Mouse (Mus musculus): ENCODE measurements around the gene Ptbp3. TPM values are rescaled to one million over a fixed set of nuclear protein-coding genes. Genes with fewer than 3 reads are reported as not detected.

Ptbp3 gene
- total and polyA plus RNA-seq, 3 experiments: 13.2 to 27.0 (median 25.0) TPM

- Histone ChIP-seq H3K27me3 (ENCODE audit: control insufficient read depth, insufficient read depth, low read length) (no peaks in the 10 kb centered on the region), H3K36me3 (ENCODE audit: control insufficient read depth, insufficient read depth, low read length) (peaks cover 13% of the 10 kb centered on the region), H3K4me3 (peak overlapping the region; percentile 62), H3K27ac (peak overlapping the region; percentile 1; the same call in 1 of the 2 replicates), H3K79me2 (replicated peaks; ENCODE audit: control insufficient read depth, insufficient read depth, low read length) (no peaks in the 10 kb centered on the region; the same call in 1 of the 2 replicates), H3K4me1 (ENCODE audit: control insufficient read depth, insufficient read depth, low read length) (peaks cover 5% of the 10 kb centered on the region), H3K9ac (ENCODE audit: low read depth, low read length) (peak overlapping the region; percentile 45; the same call in 1 of the 2 replicates)
- WGBS: 24% methylated on average over 7 of the region's 7 CpGs
- intact Hi-C loops (cut with DNase I): loop anchor here (10.0 kb wide), 1 partner anchor 542 kb away; the partner anchor contains the start of gene Gm20503
- no peak for DNase-seq
- TF ChIP-seq CTCF (IDR thresholded peaks at IDR 0.05) (no peak), POLR2A (IDR thresholded peaks at IDR 0.05; ENCODE audit: insufficient read depth, low read depth, low read length) (no peak), EP300 (IDR thresholded peaks at IDR 0.05; ENCODE audit: insufficient read depth, low read depth, low read length) (no peak)
These were observed 2.7 kb downstream of the Ptbp3 start for GRCm38 (mm10) chr4:59546285-59547071.

GRCm38 (mm10) chr4:59544654-59545053 lies 4.5 kb downstream of the Ptbp3 start:
- no peak for TF ChIP-seq POLR2A (IDR thresholded peaks at IDR 0.05; ENCODE audit: insufficient read depth, low read depth, low read length)
- TF ChIP-seq EP300 (IDR thresholded peaks at IDR 0.05; ENCODE audit: insufficient read depth, low read depth, low read length): no peak
- TF ChIP-seq CTCF (IDR thresholded peaks at IDR 0.05): no peak
- no peak for DNase-seq
- Histone ChIP-seq H3K27ac (no peak overlapping the region), H3K4me3 (no peak overlapping the region), H3K36me3 (ENCODE audit: control insufficient read depth, insufficient read depth, low read length) (peaks cover 13% of the 10 kb centered on the region), H3K4me1 (ENCODE audit: control insufficient read depth, insufficient read depth, low read length) (peaks cover 5% of the 10 kb centered on the region), H3K79me2 (replicated peaks; ENCODE audit: control insufficient read depth, insufficient read depth, low read length) (no peaks in the 10 kb centered on the region; the same call in 1 of the 2 replicates), H3K9ac (ENCODE audit: low read depth, low read length) (no peak overlapping the region), H3K27me3 (ENCODE audit: control insufficient read depth, insufficient read depth, low read length) (no peaks in the 10 kb centered on the region)
- intact Hi-C loops (cut with DNase I): loop anchor here (10.0 kb wide), 1 partner anchor 540 kb away; the partner anchor contains the start of gene Gm20503
- 37% methylated on average over 2 of the region's 2 CpGs for WGBS

GRCm38 (mm10) chr4:59543006-59543405 lies 6.2 kb downstream of the Ptbp3 start:
- Histone ChIP-seq H3K4me3 (no peak overlapping the region), H3K9ac (ENCODE audit: low read depth, low read length) (no peak overlapping the region), H3K36me3 (ENCODE audit: control insufficient read depth, insufficient read depth, low read length) (peaks cover 17% of the 10 kb centered on the region), H3K4me1 (ENCODE audit: control insufficient read depth, insufficient read depth, low read length) (peaks cover 5% of the 10 kb centered on the region), H3K27me3 (ENCODE audit: control insufficient read depth, insufficient read depth, low read length) (no peaks in the 10 kb centered on the region), H3K79me2 (replicated peaks; ENCODE audit: control insufficient read depth, insufficient read depth, low read length) (no peaks in the 10 kb centered on the region; the same call in 1 of the 2 replicates), H3K27ac (no peak overlapping the region)
- peak; percentile 38; the same call in 1 of the 2 replicates for TF ChIP-seq CTCF (IDR thresholded peaks at IDR 0.05)
- TF ChIP-seq POLR2A (IDR thresholded peaks at IDR 0.05; ENCODE audit: insufficient read depth, low read depth, low read length): no peak
- intact Hi-C loops (cut with DNase I): loop anchor here (10.0 kb wide), 1 partner anchor 538 kb away; the partner anchor contains the start of gene Gm20503
- no peak for DNase-seq

- no peak for DNase-seq
- Histone ChIP-seq H3K36me3 (ENCODE audit: control insufficient read depth, insufficient read depth, low read length) (peaks cover 8% of the 10 kb centered on the region), H3K79me2 (replicated peaks; ENCODE audit: control insufficient read depth, insufficient read depth, low read length) (no peaks in the 10 kb centered on the region), H3K27me3 (ENCODE audit: control insufficient read depth, insufficient read depth, low read length) (no peaks in the 10 kb centered on the region), H3K4me1 (ENCODE audit: control insufficient read depth, insufficient read depth, low read length) (peaks cover 2% of the 10 kb centered on the region; the same call in 1 of the 2 replicates), H3K27ac (no peak overlapping the region), H3K9ac (ENCODE audit: low read depth, low read length) (no peak overlapping the region), H3K4me3 (no peak overlapping the region)
- no peak for TF ChIP-seq CTCF (IDR thresholded peaks at IDR 0.05)
- no peak for TF ChIP-seq EP300 (IDR thresholded peaks at IDR 0.05; ENCODE audit: insufficient read depth, low read depth, low read length)
- no peak for TF ChIP-seq POLR2A (IDR thresholded peaks at IDR 0.05; ENCODE audit: insufficient read depth, low read depth, low read length)
- WGBS: 84% methylated on average over 1 of the region's 1 CpGs
- intact Hi-C loops (cut with DNase I): no loop called here
These were observed 12.9 kb downstream of the Ptbp3 start for GRCm38 (mm10) chr4:59536281-59536680.

GRCm38 (mm10) chr4:59535624-59536023 lies 13.5 kb downstream of the Ptbp3 start:
- Histone ChIP-seq H3K27me3 (ENCODE audit: control insufficient read depth, insufficient read depth, low read length) (no peaks in the 10 kb centered on the region), H3K79me2 (replicated peaks; ENCODE audit: control insufficient read depth, insufficient read depth, low read length) (no peaks in the 10 kb centered on the region), H3K27ac (no peak overlapping the region), H3K36me3 (ENCODE audit: control insufficient read depth, insufficient read depth, low read length) (peaks cover 8% of the 10 kb centered on the region), H3K4me1 (ENCODE audit: control insufficient read depth, insufficient read depth, low read length) (peaks cover 3% of the 10 kb centered on the region; the same call in 1 of the 2 replicates), H3K9ac (ENCODE audit: low read depth, low read length) (no peak overlapping the region), H3K4me3 (no peak overlapping the region)
- DNase-seq: no peak
- intact Hi-C loops (cut with DNase I): no loop called here
- TF ChIP-seq POLR2A (IDR thresholded peaks at IDR 0.05; ENCODE audit: insufficient read depth, low read depth, low read length) (no peak), CTCF (IDR thresholded peaks at IDR 0.05) (no peak), EP300 (IDR thresholded peaks at IDR 0.05; ENCODE audit: insufficient read depth, low read depth, low read length) (no peak)

GRCm38 (mm10) chr4:59533268-59533667 lies 15.9 kb downstream of the Ptbp3 start:
- Histone ChIP-seq H3K4me1 (ENCODE audit: control insufficient read depth, insufficient read depth, low read length) (peaks cover 3% of the 10 kb centered on the region; the same call in 1 of the 2 replicates), H3K36me3 (ENCODE audit: control insufficient read depth, insufficient read depth, low read length) (peaks cover 7% of the 10 kb centered on the region), H3K27me3 (ENCODE audit: control insufficient read depth, insufficient read depth, low read length) (no peaks in the 10 kb centered on the region), H3K79me2 (replicated peaks; ENCODE audit: control insufficient read depth, insufficient read depth, low read length) (peaks cover 3% of the 10 kb centered on the region; the same call in 1 of the 2 replicates), H3K4me3 (no peak overlapping the region), H3K9ac (ENCODE audit: low read depth, low read length) (no peak overlapping the region), H3K27ac (no peak overlapping the region)
- intact Hi-C loops (cut with DNase I): no loop called here
- 17% methylated on average over 2 of the region's 2 CpGs for WGBS
- TF ChIP-seq CTCF (IDR thresholded peaks at IDR 0.05): no peak
- no peak for TF ChIP-seq EP300 (IDR thresholded peaks at IDR 0.05; ENCODE audit: insufficient read depth, low read depth, low read length)
- DNase-seq: no peak

Measured in heart, adult 2 months (tissue).